Mouse (Mus musculus) small intestine, adult 2 months (tissue): ENCODE data around the gene Fasl.

ENCODE experiments used
- CTCF ChIP-seq: fragments of 200-500 bp; IDR thresholded peaks from 2 replicates; pipeline ENCODE4 v1.5.1; 2012; ENCODE audit warnings: low read depth, mild to moderate bottlenecking, control low read depth, inconsistent platforms, low read length, moderate library complexity, mixed read lengths; ENCODE audit not compliant: insufficient replicate concordance, insufficient read length; ENCODE audit errors: extremely low read depth
- POLR2A ChIP-seq: fragments of 200-500 bp; IDR thresholded peaks from 2 replicates; pipeline ENCODE4 v1.6.1; 2012; ENCODE audit warnings: low read depth, mild to moderate bottlenecking, control low read depth, inconsistent platforms, low read length, moderate library complexity

DNA sequence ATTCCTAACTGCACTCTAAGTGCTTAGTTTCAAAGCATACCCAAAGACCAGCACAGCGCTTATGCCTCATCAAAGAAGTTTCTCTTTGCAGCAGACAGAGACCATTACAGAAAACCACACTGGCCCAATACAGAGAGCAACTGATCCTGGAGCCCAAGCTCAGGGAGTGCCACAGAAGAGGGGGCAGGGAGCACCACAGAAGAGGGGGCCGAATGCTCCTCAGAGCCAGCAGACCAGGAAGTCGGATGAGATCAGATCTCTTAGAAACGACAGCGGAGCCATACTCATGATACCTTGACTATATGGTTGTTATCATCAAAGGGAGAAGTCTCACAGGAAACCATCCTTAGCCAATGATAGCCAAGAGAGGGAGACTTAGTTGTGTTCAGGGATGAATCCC lies 21.1 kb upstream of the Fasl start:
- TF ChIP-seq CTCF (no peak), POLR2A (no peak)
